Mouse (Mus musculus) liver, embryonic 11.5 days (tissue): ENCODE data around the gene R3hcc1l. TPM values are rescaled to one million over a fixed set of nuclear protein-coding genes. Genes with fewer than 3 reads are reported as not detected.

Experiments
- ATAC-seq: fragments of 200-750 bp; cut with Nextera tagmentation; replicated peaks from 2 replicates; pipeline ENCODE4 v1.8.0; 2017; ENCODE audit warnings: moderate number of reproducible peaks, mild to moderate bottlenecking, moderate TSS enrichment, moderate library complexity; ENCODE audit not compliant: low FRiP score
- DNase-seq: peaks from one replicate; pipeline ENCODE4 v3.0.0-alpha.2; 2017; ENCODE audit warnings: low spot score
- H3K27ac ChIP-seq: fragments of 300-500 bp; sonication (generic); 2 replicates; pipeline ENCODE4 v1.5.1; 2014; ENCODE audit warnings: mild to moderate bottlenecking, low read depth, low read length, control low read depth
- H3K27me3 ChIP-seq: fragments of 300-500 bp; sonication (generic); replicated peaks from 2 replicates; pipeline ENCODE4 v1.6.1; 2014; ENCODE audit warnings: low read length, mixed read lengths; ENCODE audit not compliant: control insufficient read depth, insufficient read depth
- H3K36me3 ChIP-seq: fragments of 300-500 bp; sonication (generic); 2 replicates; pipeline ENCODE4 v1.6.1; 2014; ENCODE audit warnings: mild to moderate bottlenecking, low read length, moderate library complexity, mixed read lengths; ENCODE audit not compliant: control insufficient read depth, insufficient read depth
- H3K4me1 ChIP-seq: fragments of 300-500 bp; sonication (generic); replicated peaks from 2 replicates; pipeline ENCODE4 v1.6.1; 2014; ENCODE audit warnings: low read length, mixed read lengths; ENCODE audit not compliant: control insufficient read depth, insufficient read depth
- H3K4me2 ChIP-seq: fragments of 300-500 bp; sonication (generic); 2 replicates; pipeline ENCODE4 v1.6.1; 2014; ENCODE audit warnings: mild to moderate bottlenecking, control low read depth, moderate library complexity
- H3K4me3 ChIP-seq: fragments of 300-500 bp; sonication (generic); 2 replicates; pipeline ENCODE4 v1.5.1; 2014; ENCODE audit warnings: low read depth, low read length, control low read depth
- H3K9ac ChIP-seq: fragments of 300-500 bp; sonication (generic); 2 replicates; pipeline ENCODE4 v1.6.1; 2014; ENCODE audit warnings: low read depth, low read length, control low read depth
- H3K9me3 ChIP-seq: fragments of 300-500 bp; sonication (generic); 2 replicates; pipeline ENCODE4 v1.6.1; 2016; ENCODE audit warnings: low read length, inconsistent platforms, mixed read lengths; ENCODE audit not compliant: control insufficient read depth
- WGBS: fragments of 180-500 bp; shearing (Covaris S2); extraction: QIAGEN DNeasy Blood & Tissue Kit; methylation state at CpG from one replicate; pipeline ENCODE4 v1.1.7; 2014; 5-methylcytosine and 5-hydroxymethylcytosine counted together
- polyA plus RNA-seq: library from polyadenylated mRNA; unstranded; fragments of >200 nt; fragmentation: Nextera tagmentation; extraction: Ambion mirVana; gene quantifications from 2 replicates; pipeline ENCODE4 v1.2.1, GENCODE M21; 2014

The R3hcc1l gene
- polyA plus RNA-seq, 1 experiment from 2014 or later, result 20.8 TPM

- H3K9ac ChIP-seq, result no peak overlapping the region
- WGBS, result 86% methylated on average over 3 of the region's 3 CpGs
- DNase-seq, result no peak
- H3K27me3 ChIP-seq, result no peaks in the 10 kb centered on the region
- no peaks in the 10 kb centered on the region for H3K36me3 ChIP-seq
- no peak overlapping the region for H3K4me3 ChIP-seq
- ATAC-seq, result no peak
- no peaks in the 10 kb centered on the region for H3K9me3 ChIP-seq
- no peak overlapping the region for H3K27ac ChIP-seq
- H3K4me1 ChIP-seq, result peaks cover 10% of the 10 kb centered on the region
- no peak overlapping the region for H3K4me2 ChIP-seq
Measured at GRCm38 (mm10) chr19:42534427-42534826, 15.9 kb downstream of the R3hcc1l start.

GRCm38 (mm10) chr19:42537600-42537999 lies 19.0 kb downstream of the R3hcc1l start:
- Histone ChIP-seq H3K4me1 (peaks cover 3% of the 10 kb centered on the region; the same call in 1 of the 2 replicates), H3K36me3 (no peaks in the 10 kb centered on the region), H3K27me3 (no peaks in the 10 kb centered on the region), H3K9ac (no peak overlapping the region), H3K4me2 (no peak overlapping the region), H3K27ac (no peak overlapping the region), H3K4me3 (no peak overlapping the region), H3K9me3 (no peaks in the 10 kb centered on the region)
- 59% methylated on average over 1 of the region's 1 CpGs for WGBS
- DNase-seq, result no peak
- ATAC-seq, result no peak

- no peaks in the 10 kb centered on the region for H3K36me3 ChIP-seq
- no peak overlapping the region for H3K4me3 ChIP-seq
- no peak overlapping the region for H3K9ac ChIP-seq
- H3K9me3 ChIP-seq, result no peaks in the 10 kb centered on the region
- H3K4me1 ChIP-seq, result peaks cover 8% of the 10 kb centered on the region
- ATAC-seq (no peak), DNase-seq (no peak)
- WGBS, result 81% methylated on average over 2 of the region's 2 CpGs
- no peaks in the 10 kb centered on the region for H3K27me3 ChIP-seq
- H3K27ac ChIP-seq, result no peak overlapping the region
- no peak overlapping the region for H3K4me2 ChIP-seq
Measured at GRCm38 (mm10) chr19:42538911-42539310, 20.4 kb downstream of the R3hcc1l start.

GRCm38 (mm10) chr19:42539414-42540189 lies 21.0 kb downstream of the R3hcc1l start:
- Histone ChIP-seq H3K4me1 (peaks cover 10% of the 10 kb centered on the region), H3K9ac (no peak overlapping the region), H3K27ac (no peak overlapping the region), H3K4me3 (no peak overlapping the region), H3K27me3 (no peaks in the 10 kb centered on the region), H3K36me3 (no peaks in the 10 kb centered on the region), H3K4me2 (no peak overlapping the region), H3K9me3 (no peaks in the 10 kb centered on the region)
- no peak for ATAC-seq
- no peak for DNase-seq
- WGBS, result 64% methylated on average over 7 of the region's 7 CpGs

- Histone ChIP-seq H3K36me3 (no peaks in the 10 kb centered on the region), H3K4me2 (no peak overlapping the region), H3K9me3 (no peaks in the 10 kb centered on the region), H3K4me1 (peaks cover 9% of the 10 kb centered on the region), H3K27ac (no peak overlapping the region), H3K4me3 (no peak overlapping the region), H3K27me3 (no peaks in the 10 kb centered on the region), H3K9ac (no peak overlapping the region)
- ATAC-seq (no peak), DNase-seq (no peak)
- WGBS, result 68% methylated on average over 3 of the region's 3 CpGs
Measured at GRCm38 (mm10) chr19:42540649-42541048, 22.1 kb downstream of the R3hcc1l start.

GRCm38 (mm10) chr19:42558701-42559100 lies 40.1 kb downstream of the R3hcc1l start:
- Histone ChIP-seq H3K27ac (no peak overlapping the region), H3K27me3 (no peaks in the 10 kb centered on the region), H3K4me1 (no peaks in the 10 kb centered on the region), H3K4me2 (no peak overlapping the region), H3K9me3 (no peaks in the 10 kb centered on the region), H3K36me3 (peaks cover 2% of the 10 kb centered on the region; the same call in 1 of the 2 replicates), H3K9ac (no peak overlapping the region), H3K4me3 (no peak overlapping the region)
- ATAC-seq, result no peak
- no peak for DNase-seq
- 78% methylated on average over 3 of the region's 3 CpGs for WGBS

- no peaks in the 10 kb centered on the region for H3K9me3 ChIP-seq
- H3K4me2 ChIP-seq, result no peak overlapping the region
- 96% methylated on average over 1 of the region's 1 CpGs for WGBS
- H3K27me3 ChIP-seq, result no peaks in the 10 kb centered on the region
- peaks cover 4% of the 10 kb centered on the region; the same call in 1 of the 2 replicates for H3K36me3 ChIP-seq
- no peak overlapping the region for H3K9ac ChIP-seq
- ATAC-seq, result no peak
- H3K4me3 ChIP-seq, result no peak overlapping the region
- no peaks in the 10 kb centered on the region for H3K4me1 ChIP-seq
- no peak for DNase-seq
- no peak overlapping the region for H3K27ac ChIP-seq
Measured at GRCm38 (mm10) chr19:42561991-42562390, 43.4 kb downstream of the R3hcc1l start.

- no peak overlapping the region for H3K27ac ChIP-seq
- H3K4me2 ChIP-seq, result no peak overlapping the region
- peaks cover 4% of the 10 kb centered on the region; the same call in 1 of the 2 replicates for H3K36me3 ChIP-seq
- H3K9ac ChIP-seq, result no peak overlapping the region
- 97% methylated on average over 3 of the region's 3 CpGs for WGBS
- H3K4me3 ChIP-seq, result no peak overlapping the region
- DNase-seq, result no peak
- H3K27me3 ChIP-seq, result no peaks in the 10 kb centered on the region
- no peak for ATAC-seq
- no peaks in the 10 kb centered on the region for H3K9me3 ChIP-seq
- H3K4me1 ChIP-seq, result no peaks in the 10 kb centered on the region
Measured at GRCm38 (mm10) chr19:42562981-42563380, 44.4 kb downstream of the R3hcc1l start.

GRCm38 (mm10) chr19:42563726-42564270 lies 45.2 kb downstream of the R3hcc1l start:
- Histone ChIP-seq H3K27ac (no peak overlapping the region), H3K4me2 (no peak overlapping the region), H3K36me3 (peaks cover 4% of the 10 kb centered on the region; the same call in 1 of the 2 replicates), H3K9ac (no peak overlapping the region), H3K27me3 (no peaks in the 10 kb centered on the region), H3K4me1 (no peaks in the 10 kb centered on the region), H3K9me3 (no peaks in the 10 kb centered on the region), H3K4me3 (no peak overlapping the region)
- ATAC-seq, result no peak
- WGBS, result 79% methylated on average over 3 of the region's 3 CpGs
- DNase-seq, result no peak
